Mouse (Mus musculus): ENCODE results near the gene Syvn1. TPM values are rescaled to one million over a fixed set of nuclear protein-coding genes. Genes with fewer than 3 reads are reported as not detected.

Gene Syvn1
- total and polyA plus RNA-seq, 3 experiments: 16.5 to 106 (median 26.8) TPM

DNA sequence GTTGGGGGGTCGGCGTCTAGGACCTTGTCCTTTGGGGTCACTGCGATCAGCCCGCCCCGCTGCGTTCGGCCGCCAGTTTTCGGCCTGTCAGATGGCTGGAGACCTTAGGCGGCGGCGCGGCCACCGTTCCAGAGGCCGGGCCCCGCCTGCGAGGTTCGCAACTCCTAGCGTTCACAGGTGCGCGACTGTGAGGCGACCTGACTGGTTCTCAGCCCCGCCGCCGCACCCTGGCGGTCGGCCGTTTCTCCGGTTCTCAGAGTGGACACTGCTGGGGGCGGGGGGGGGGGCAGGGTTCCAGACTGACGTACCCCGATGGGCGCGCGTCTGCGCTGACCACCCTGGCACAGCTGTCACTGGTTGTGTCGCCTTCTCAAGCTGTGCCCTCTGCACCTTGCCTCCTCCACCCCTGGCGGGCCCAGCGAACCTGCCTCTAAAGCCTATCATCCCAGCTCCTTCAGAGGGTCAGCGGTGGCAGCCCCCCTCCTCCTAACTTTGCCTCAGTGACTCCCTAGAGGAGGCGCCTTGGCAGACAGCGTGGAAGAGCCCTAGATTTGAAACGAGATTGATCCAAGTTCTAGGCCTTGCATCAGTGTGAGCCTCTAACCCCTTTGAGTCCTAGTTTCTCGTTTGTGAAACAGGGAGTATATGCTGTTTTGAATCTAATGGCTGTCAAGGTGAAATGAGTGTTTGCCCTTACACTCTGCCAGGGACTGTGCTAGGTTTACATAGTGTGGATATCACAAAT, 950 bp downstream of the Syvn1 start:
- DNase-seq (ENCODE audit: extremely low read depth): no peak
- dilution Hi-C loops (cut with MboI; ENCODE audit: extremely low pct_ligation_motif_present, extremely low pct_unique_long_range_greater_than_20kb, low sequenced_read_pairs) (no loop called here), in situ Hi-C loops (cut with MboI; ENCODE audit: low pct_ligation_motif_present, low pct_unique_long_range_greater_than_20kb, low sequenced_read_pairs) (no loop called here)
- peaks cover 28 to 58% of the 10 kb centered on the region in 2 experiments for H3K4me1 ChIP-seq (ENCODE audit: control insufficient read depth in 1 of 2, insufficient read depth in 2 of 2)
- peak overlapping the region; percentile 93 for H3K4me2 ChIP-seq (ENCODE audit: insufficient read depth, low read depth, poor library complexity, severe bottlenecking)
- H3K4me3 ChIP-seq (replicated peaks in 1 of 3; ENCODE audit: low read depth in 2 of 3, low read length in 2 of 3, poor library complexity in 1 of 3): peak overlapping the region; percentile 82 to 99 (median 98)
- TF ChIP-seq POLR2AphosphoS2 (IDR thresholded peaks at IDR 0.05; ENCODE audit: low read depth, low read length): 0 out of 2 replicates have a peak, but pooled peaks have one; percentile 2
- no peak for TF ChIP-seq JUND (conservative IDR thresholded peaks at IDR 0.05; ENCODE audit: low read depth, low read length)
- TF ChIP-seq UBTF (IDR thresholded peaks at IDR 0.05; ENCODE audit: low read depth, low read length): peak; percentile 42; the same call in 1 of the 2 replicates
- peak; percentile 5; the same call in 1 of the 2 replicates for TF ChIP-seq MAZ (IDR thresholded peaks at IDR 0.05; ENCODE audit: low read depth, low read length)
- H3K9ac ChIP-seq (ENCODE audit: insufficient read depth, low read depth): peak overlapping the region; percentile 97
- no peaks in the 10 kb centered on the region for H3K9me3 ChIP-seq (replicated peaks; ENCODE audit: low read length)
- peaks cover 40 to 43% of the 10 kb centered on the region in 2 experiments for H3K36me3 ChIP-seq (replicated peaks in 1 of 2; ENCODE audit: control insufficient read depth in 1 of 2, insufficient read depth in 1 of 2, low read length in 1 of 2)
- peaks cover 48% of the 10 kb centered on the region for H3K79me2 ChIP-seq (replicated peaks; ENCODE audit: control insufficient read depth, extremely low read depth, insufficient read depth, poor library complexity, severe bottlenecking)
- H3K27me3 ChIP-seq (replicated peaks): no peaks in the 10 kb centered on the region
- peak overlapping the region; percentile 99 for H3K27ac ChIP-seq (ENCODE audit: insufficient read depth, low read depth)

DNA sequence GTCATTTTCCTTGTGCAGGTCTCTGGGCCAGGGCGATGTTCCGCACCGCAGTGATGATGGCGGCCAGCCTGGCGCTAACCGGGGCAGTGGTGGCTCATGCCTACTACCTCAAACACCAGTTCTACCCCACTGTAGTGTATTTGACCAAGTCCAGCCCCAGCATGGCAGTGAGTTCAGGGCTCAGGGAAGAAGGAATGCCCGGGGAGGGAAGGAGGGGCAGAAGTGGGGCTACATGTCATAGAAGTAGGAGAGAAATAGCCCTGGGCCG, 1.5 kb downstream of the Syvn1 start:
- Histone ChIP-seq H3K9me3 (replicated peaks; ENCODE audit: low read length) (no peaks in the 10 kb centered on the region), H3K9ac (ENCODE audit: insufficient read depth, low read depth) (peak overlapping the region; percentile 97), H3K4me3 (replicated peaks in 1 of 3; ENCODE audit: low read depth in 2 of 3, low read length in 2 of 3, poor library complexity in 1 of 3) (peak overlapping the region; percentile 82 to 99 (median 98)), H3K4me2 (ENCODE audit: insufficient read depth, low read depth, poor library complexity, severe bottlenecking) (peak overlapping the region; percentile 93), H3K79me2 (replicated peaks; ENCODE audit: control insufficient read depth, extremely low read depth, insufficient read depth, poor library complexity, severe bottlenecking) (peaks cover 50% of the 10 kb centered on the region), H3K36me3 (replicated peaks in 1 of 2; ENCODE audit: control insufficient read depth in 1 of 2, insufficient read depth in 1 of 2, low read length in 1 of 2) (peaks cover 45 to 48% of the 10 kb centered on the region in 2 experiments), H3K4me1 (ENCODE audit: control insufficient read depth in 1 of 2, insufficient read depth in 2 of 2) (peaks cover 30 to 58% of the 10 kb centered on the region in 2 experiments), H3K27me3 (replicated peaks) (no peaks in the 10 kb centered on the region), H3K27ac (ENCODE audit: insufficient read depth, low read depth) (peak overlapping the region; percentile 99)
- dilution Hi-C loops (cut with MboI; ENCODE audit: extremely low pct_ligation_motif_present, extremely low pct_unique_long_range_greater_than_20kb, low sequenced_read_pairs): no loop called here
- no peak for DNase-seq (ENCODE audit: extremely low read depth)
- no peak for TF ChIP-seq ZC3H11A (IDR thresholded peaks at IDR 0.05; ENCODE audit: low read depth, low read length)
- in situ Hi-C loops (cut with MboI; ENCODE audit: low pct_ligation_motif_present, low pct_unique_long_range_greater_than_20kb, low sequenced_read_pairs): no loop called here

- Histone ChIP-seq H3K4me3 (replicated peaks in 1 of 3; ENCODE audit: low read depth in 2 of 3, low read length in 2 of 3, poor library complexity in 1 of 3) (peak overlapping the region; percentile 82 to 99 (median 98)), H3K36me3 (replicated peaks in 1 of 2; ENCODE audit: control insufficient read depth in 1 of 2, insufficient read depth in 1 of 2, low read length in 1 of 2) (peaks cover 55 to 59% of the 10 kb centered on the region in 2 experiments), H3K27me3 (replicated peaks) (no peaks in the 10 kb centered on the region), H3K27ac (ENCODE audit: insufficient read depth, low read depth) (peak overlapping the region; percentile 99), H3K4me1 (ENCODE audit: control insufficient read depth in 1 of 2, insufficient read depth in 2 of 2) (peaks cover 37 to 66% of the 10 kb centered on the region in 2 experiments), H3K4me2 (ENCODE audit: insufficient read depth, low read depth, poor library complexity, severe bottlenecking) (peak overlapping the region; percentile 93), H3K9me3 (replicated peaks; ENCODE audit: low read length) (no peaks in the 10 kb centered on the region), H3K9ac (ENCODE audit: insufficient read depth, low read depth) (peak overlapping the region; percentile 97), H3K79me2 (replicated peaks; ENCODE audit: control insufficient read depth, extremely low read depth, insufficient read depth, poor library complexity, severe bottlenecking) (peaks cover 56% of the 10 kb centered on the region)
- dilution Hi-C loops (cut with MboI; ENCODE audit: extremely low pct_ligation_motif_present, extremely low pct_unique_long_range_greater_than_20kb, low sequenced_read_pairs): no loop called here
- peak; percentile 83 for DNase-seq (ENCODE audit: extremely low read depth)
- in situ Hi-C loops (cut with MboI; ENCODE audit: low pct_ligation_motif_present, low pct_unique_long_range_greater_than_20kb, low sequenced_read_pairs): no loop called here
- TF ChIP-seq IRF4 (IDR thresholded peaks at IDR 0.05; ENCODE audit: low read depth, low read length) (0 out of 2 replicates have a peak, but pooled peaks have one; percentile 13), GABPA (IDR thresholded peaks at IDR 0.05; ENCODE audit: insufficient replicate concordance, low read depth, low read length) (no peak), MAZ (IDR thresholded peaks at IDR 0.05; ENCODE audit: low read depth, low read length) (peak; percentile 59; the same call in 1 of the 2 replicates), SIN3A (IDR thresholded peaks at IDR 0.05; ENCODE audit: low read length) (peak; percentile 75), TBP (conservative IDR thresholded peaks at IDR 0.05; ENCODE audit: low read depth, low read length) (peak; percentile 81), ZKSCAN1 (IDR thresholded peaks at IDR 0.05; ENCODE audit: borderline replicate concordance, low read depth, low read length) (no peak), MEF2A (IDR thresholded peaks at IDR 0.05; ENCODE audit: borderline replicate concordance, low read depth, low read length) (peak; percentile 92), POLR2A (IDR thresholded peaks at IDR 0.05; ENCODE audit: low read depth, low read length) (peak; percentile 66), MAX (IDR thresholded peaks at IDR 0.05; ENCODE audit: low read length) (no peak), CHD2 (IDR thresholded peaks at IDR 0.05; ENCODE audit: low read length) (peak; percentile 33; the same call in 1 of the 2 replicates), RCOR1 (conservative IDR thresholded peaks at IDR 0.05; ENCODE audit: low read depth, low read length) (no peak), CTCF (conservative IDR thresholded peaks at IDR 0.05 in 1 of 2, IDR thresholded peaks at IDR 0.05 in 1 of 2; ENCODE audit: low read depth in 2 of 2, low read length in 2 of 2) (no peak), ELF1 (IDR thresholded peaks at IDR 0.05; ENCODE audit: low read depth, low read length) (peak; percentile 40; the same call in 1 of the 2 replicates), POLR2AphosphoS2 (IDR thresholded peaks at IDR 0.05; ENCODE audit: low read depth, low read length) (peak; percentile 31; the same call in 1 of the 2 replicates), SMC3 (IDR thresholded peaks at IDR 0.05; ENCODE audit: low read depth, low read length) (no peak), NRF1 (IDR thresholded peaks at IDR 0.05; ENCODE audit: low read depth, low read length) (peak; percentile 33; the same call in 1 of the 2 replicates), MYC (IDR thresholded peaks at IDR 0.05; ENCODE audit: low read depth, low read length) (0 out of 2 replicates have a peak, but pooled peaks have one; percentile 60), TCF12 (IDR thresholded peaks at IDR 0.05; ENCODE audit: low read depth, low read length) (peak; percentile 90), EP300 (IDR thresholded peaks at IDR 0.05; ENCODE audit: low read length) (peak; percentile 80)
Measured at GRCm38 (mm10) chr19:6048681-6049410, 2.5 kb downstream of the Syvn1 start.
